Mouse (Mus musculus): ENCODE results near the gene Rfesd. TPM values are rescaled to one million over a fixed set of nuclear protein-coding genes. Genes with fewer than 3 reads are reported as not detected.

Gene Rfesd
- total RNA-seq, 2 experiments from 2014 or later: 18.6 to 19.3 TPM

DNA sequence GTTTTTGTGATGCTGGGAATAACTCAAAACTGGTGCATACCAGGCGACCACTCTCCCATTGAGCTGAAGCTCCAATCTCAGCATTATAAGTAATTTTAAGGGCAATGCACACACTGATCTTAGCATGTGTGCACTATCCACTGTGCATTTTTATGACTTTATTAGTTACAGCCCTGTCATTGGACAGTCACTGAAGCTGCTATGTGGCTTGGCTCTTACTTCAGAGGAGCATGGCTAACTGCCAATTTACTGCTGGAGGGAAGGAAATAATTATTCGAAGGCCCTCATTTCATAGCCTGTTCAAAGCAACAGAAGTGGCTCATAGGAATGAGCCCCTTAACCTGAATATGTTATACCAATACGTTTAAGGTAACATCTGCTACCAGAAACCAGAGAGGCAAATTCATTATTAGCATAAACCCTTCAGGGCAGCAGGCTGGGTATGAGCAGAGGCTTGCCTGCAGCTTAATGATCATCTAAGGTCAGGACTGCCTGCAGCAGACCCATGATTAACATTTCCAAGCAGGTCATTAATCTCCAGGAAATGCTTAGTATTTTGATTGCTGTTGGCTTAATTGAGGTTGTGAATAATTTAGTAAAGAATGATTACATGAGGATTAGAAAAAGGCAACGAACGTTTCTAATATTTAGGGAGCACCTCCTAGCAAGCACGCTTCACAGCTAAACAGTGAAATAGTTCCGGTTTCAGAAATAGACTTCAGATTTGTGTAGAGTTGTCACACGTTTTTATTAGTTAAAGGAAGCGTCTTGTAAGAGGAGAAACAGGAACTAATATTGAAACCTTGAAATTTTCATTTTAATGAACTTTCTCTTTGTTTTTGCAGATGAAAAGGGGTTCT lies 26.1 kb downstream of the Rfesd start:
- no peak for DNase-seq (ENCODE audit: low spot score in 2 of 2)

GRCm38 (mm10) chr13:75988096-75988495 lies 30.4 kb downstream of the Rfesd start:
- DNase-seq (ENCODE audit: low spot score in 2 of 2): no peak
- intact Hi-C loops (cut with DNase I): no loop called here

More for the DNA sequence above, 26.1 kb downstream of the Rfesd start:
- intact Hi-C loops (cut with DNase I): no loop called here

- no peak for DNase-seq (ENCODE audit: low spot score in 2 of 2)
- intact Hi-C loops (cut with DNase I): no loop called here
Measured at GRCm38 (mm10) chr13:75981901-75982300, 36.6 kb downstream of the Rfesd start.

DNA sequence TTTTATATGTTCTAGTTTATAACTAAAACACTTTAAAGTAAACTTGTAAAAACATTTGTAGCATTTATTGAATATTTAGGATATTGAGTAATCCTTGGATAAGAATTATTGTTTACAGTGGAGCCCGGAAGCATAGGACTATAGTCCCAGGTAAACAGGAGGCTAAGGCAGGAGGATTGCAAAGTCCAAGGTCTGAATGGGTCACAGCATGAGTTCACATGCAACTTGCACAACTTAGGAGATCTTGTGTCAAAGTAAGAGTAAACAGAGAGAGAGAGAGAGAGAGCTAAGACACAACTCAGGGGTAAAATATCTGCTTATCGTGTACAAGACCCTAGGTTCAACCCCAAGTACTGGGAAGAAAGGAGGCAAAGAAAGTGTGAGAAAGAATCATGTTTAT lies 41.9 kb downstream of the Rfesd start:
- intact Hi-C loops (cut with DNase I): no loop called here
- DNase-seq (ENCODE audit: low spot score in 2 of 2): no peak

- DNase-seq (ENCODE audit: low spot score in 2 of 2): no peak
Measured at GRCm38 (mm10) chr13:75976218-75976617, 42.3 kb downstream of the Rfesd start.

DNA sequence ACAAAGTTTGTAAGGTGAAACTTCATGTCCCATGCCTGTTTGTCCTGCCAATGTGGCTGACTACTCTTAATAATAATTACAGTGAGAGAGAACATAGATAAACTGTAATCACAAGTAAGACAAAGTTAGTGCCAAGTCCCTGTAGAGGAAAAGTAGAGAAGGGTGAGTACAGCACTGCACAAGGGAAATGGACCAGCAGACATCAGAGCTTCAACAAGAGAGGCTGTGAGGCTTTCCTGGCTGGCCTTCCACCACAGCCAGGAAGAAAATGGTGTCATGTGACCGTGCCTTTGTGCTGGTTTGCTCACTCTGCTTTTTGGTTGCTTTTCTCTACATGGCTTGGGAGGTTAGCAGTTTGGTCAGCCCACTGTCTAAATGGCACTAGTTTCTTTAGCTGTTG lies 42.9 kb downstream of the Rfesd start:
- no peak for DNase-seq (ENCODE audit: low spot score in 2 of 2)

More at GRCm38 (mm10) chr13:75976218-75976617, 42.3 kb downstream of the Rfesd start:
- intact Hi-C loops (cut with DNase I): no loop called here

GRCm38 (mm10) chr13:75974481-75974880 lies 44.0 kb downstream of the Rfesd start:
- intact Hi-C loops (cut with DNase I): no loop called here
- DNase-seq (ENCODE audit: low spot score in 2 of 2): no peak

More for the DNA sequence above, 42.9 kb downstream of the Rfesd start:
- intact Hi-C loops (cut with DNase I): no loop called here

GRCm38 (mm10) chr13:75966850-75967249 lies 51.7 kb downstream of the Rfesd start, which contains the start of gene Spata9:
Gene Spata9, plus strand, starts transcription at chr13:75967150.
- DNase-seq (ENCODE audit: low spot score in 2 of 2): no peak
- intact Hi-C loops (cut with DNase I): no loop called here

GRCm38 (mm10) chr13:75955357-75955992 lies 63.0 kb downstream of the Rfesd start:
- intact Hi-C loops (cut with DNase I): no loop called here

More at GRCm38 (mm10) chr13:75955357-75955992, 63.0 kb downstream of the Rfesd start:
- no peak for DNase-seq (ENCODE audit: low spot score in 2 of 2)

Other genes starting within 250 kb of the Rfesd start
- gene Glrx, start 178.9 kb downstream of the Rfesd start, total RNA-seq (2021): 10 to 100 TPM; 54.1 to 54.9 TPM
- 10 to 100 TPM; 15.0 to 16.0 TPM for gene Rhobtb3, start 74.8 kb downstream of the Rfesd start, total RNA-seq (2021)
- not detected for gene Spata9, start 51.6 kb downstream of the Rfesd start, total RNA-seq (2021)
- gene Gpr150, start 38.3 kb upstream of the Rfesd start, total RNA-seq (2021): 1 to 10 TPM; 2.9 to 4.8 TPM
- 1 to 10 TPM; 4.5 to 5.3 TPM for gene Arsk, start 79.9 kb upstream of the Rfesd start, total RNA-seq (2021)
- 10 to 100 TPM; 16.4 to 24.1 TPM for gene Ttc37, start 80.0 kb upstream of the Rfesd start, total RNA-seq (2021)